Mouse (Mus musculus) activated CD4-positive, CD25-positive, alpha-beta regulatory T cell, adult 4 months (primary cell): ENCODE data around the gene Arhgap11a. TPM values are rescaled to one million over a fixed set of nuclear protein-coding genes. Genes with fewer than 3 reads are reported as not detected.

Experiments used
- ATAC-seq: one replicate; pipeline ENCODE4 v1.8.0; 2017
- polyA plus RNA-seq, 2 experiments: library from polyadenylated mRNA; unstranded; fragments of 100-300 nt; shearing (Covaris generic); gene quantifications; one replicate each; pipeline ENCODE4 v1.2.1; 2017

Gene Arhgap11a
- 1 to 10 TPM; 4.5 to 7.5 TPM for polyA plus RNA-seq

DNA sequence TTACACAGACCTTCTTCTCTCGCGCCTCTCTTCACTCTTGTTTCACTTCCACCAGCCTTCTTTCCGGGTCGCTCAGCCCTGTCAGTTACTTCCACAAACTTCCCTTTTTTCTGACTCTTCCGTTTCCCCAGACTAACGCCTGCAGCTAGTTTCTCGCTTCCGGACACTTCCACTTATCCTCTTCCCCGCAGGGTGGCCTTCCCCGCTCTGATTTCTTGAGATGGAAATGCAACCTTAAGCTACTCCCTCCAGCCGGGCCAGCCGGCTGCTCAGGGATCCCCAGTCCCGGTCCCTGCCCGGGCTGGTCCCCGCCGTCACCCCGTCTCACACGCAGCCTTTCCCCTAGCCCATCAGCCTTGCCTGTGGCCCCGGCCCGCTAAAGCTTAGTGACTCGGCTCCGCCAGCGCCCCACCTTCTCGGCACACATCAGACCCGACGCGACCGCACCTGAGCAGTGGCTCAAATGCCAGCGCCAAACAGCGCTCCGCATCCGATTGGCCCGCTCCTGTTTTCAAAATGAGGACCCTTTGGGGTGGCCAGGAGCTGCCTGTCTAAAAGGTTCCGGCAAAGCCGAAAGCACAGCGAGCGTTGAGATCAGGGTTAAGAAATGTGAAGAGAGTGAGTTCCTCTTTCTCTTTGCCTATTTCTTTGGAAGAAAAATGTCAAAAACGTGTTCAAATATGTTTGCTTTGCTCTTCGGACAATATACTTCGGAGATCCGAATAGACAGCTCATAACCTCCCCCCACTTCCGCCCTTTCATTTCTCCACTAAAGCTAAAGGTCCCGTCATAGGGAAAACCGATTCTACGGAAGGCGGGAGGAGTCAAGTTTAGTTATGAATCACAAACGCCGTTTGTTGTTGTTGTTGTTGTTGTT is at the start of gene Arhgap11a:
TSS of gene Arhgap11a (minus strand) at position 417 of the 877 bp plus-strand sequence.
- peak; percentile 93 for ATAC-seq

DNA sequence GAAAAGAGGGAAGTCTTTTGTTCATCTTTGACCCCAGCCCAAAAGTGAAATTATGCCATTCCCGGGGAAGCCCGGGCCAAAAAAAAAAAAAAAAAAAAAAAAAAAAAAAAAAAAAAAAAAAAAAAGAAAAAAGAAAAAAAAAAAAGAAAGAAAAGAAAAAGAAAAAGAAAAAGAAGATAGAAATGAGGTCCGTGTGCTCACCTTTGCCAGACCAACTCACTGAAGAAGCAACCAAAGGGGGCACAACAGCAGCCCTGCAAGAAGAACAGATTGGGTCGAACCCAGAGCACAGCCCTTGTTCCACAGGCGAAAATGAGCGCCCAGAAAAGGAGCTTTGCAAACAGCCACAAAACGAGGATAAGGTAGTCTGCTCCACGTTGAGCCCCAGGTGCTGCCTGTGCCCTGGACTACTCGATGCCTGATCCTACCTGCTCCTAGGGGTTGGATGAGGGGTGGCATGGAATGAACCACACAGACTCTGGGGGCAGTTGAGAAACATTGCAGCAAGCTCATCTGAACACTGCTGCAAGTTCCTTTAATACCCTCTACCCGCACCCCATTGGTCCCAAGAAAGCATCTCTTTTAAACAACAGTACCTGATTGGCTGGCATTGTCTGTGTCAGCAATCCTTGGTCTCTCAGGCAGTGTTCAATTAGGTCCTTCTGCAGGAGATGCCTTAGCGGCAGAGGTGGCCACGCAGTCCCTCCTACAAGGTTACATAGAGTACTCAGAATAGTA is 45.1 kb upstream of the Arhgap11a start:
- ATAC-seq = no peak

DNA sequence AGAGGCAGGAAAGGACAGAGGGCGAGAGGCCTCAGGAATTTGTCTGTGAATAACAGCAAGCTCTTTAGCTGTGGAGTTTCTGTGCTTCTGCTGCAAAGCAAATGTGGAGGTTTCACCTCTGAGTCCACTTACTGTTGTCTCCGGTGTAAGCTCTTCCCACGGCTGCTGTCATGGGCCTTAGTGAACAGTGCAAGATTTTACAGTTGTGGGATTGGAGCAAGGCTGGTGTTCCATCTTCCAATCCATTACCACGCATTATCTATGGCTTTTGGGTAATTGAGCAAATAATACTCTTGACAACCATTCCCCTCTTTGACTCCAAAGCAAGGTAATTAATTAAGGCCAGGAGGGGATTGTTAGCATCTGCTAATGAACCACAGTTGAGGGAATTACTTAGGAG is 38.7 kb upstream of the Arhgap11a start:
- no peak for ATAC-seq

DNA sequence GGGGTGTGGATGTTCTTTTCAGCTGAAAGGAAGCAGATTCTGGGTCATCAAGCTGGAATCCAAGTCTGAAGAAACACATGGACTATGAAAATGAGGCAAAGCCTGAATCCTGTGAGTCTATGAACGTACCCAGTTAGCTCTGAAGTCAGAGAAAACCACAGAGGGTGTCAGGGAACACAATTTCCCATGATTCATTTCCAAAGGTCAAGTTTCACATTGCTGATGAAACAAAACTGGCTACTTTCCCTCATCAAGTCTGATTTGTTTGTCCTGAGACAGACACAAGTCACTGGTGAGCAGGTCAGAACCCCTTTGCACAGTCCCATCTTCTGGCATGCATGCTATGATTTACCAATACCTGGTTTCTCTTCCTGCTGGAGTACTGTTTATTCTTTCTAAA is 37.6 kb upstream of the Arhgap11a start:
- ATAC-seq = no peak

DNA sequence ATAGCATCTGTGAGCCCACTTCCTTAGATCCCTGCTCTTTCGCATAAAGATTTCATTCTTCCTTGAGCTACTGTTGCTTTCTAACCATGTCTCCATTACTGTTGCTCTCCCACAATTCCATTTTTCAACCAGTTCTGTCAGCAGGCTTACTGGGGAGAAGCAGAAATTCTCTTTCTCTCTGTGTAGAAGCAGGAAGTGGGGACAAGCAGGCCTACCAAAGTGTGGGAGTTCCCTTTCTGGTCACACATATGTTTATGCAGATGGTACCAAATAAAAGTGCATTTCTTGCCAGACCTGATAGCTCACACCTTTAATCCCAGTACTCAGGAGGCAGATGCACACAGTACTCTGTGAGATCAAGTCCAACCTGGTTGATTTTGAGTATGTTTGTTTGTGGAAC is 21.7 kb upstream of the Arhgap11a start:
- ATAC-seq = peak; percentile 51

DNA sequence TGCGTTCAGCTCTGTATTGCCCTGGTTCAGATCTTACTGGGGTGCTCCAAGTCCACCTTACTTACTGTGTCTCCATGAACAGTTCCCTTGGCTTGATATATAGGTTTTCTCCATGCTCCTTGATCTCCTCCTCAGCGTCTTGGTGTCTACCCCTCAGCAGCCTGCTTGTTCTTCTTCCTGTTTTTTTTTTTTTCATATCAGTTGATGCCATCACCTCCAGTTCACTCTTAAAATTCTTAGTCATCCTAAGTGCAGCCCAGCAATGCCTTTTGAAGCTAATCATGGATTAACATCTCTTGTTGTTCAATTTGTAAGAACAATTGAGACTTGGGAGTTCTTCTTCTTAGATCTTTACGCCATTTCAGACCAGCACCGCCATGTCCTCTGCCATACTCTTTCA is 19.9 kb upstream of the Arhgap11a start:
- ATAC-seq = no peak

DNA sequence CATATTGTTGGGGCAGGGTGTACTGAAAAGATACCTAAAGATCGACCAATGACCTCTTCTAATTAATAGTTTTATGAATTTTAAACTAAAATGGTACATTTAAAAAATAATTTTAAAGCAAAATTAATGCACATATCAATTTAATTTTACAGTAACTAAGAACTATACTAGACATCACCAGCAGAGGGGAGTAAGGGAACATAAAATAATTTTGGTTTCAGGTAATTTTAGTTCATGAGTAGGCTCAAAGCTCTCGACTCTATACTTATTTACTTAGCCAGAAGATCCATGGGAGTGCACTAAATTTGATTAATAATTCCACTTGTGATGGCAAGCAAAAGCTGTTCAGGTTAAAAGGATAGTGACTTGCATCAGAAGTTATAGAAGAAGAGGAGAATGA is 17.7 kb upstream of the Arhgap11a start:
- peak; percentile 71 for ATAC-seq

DNA sequence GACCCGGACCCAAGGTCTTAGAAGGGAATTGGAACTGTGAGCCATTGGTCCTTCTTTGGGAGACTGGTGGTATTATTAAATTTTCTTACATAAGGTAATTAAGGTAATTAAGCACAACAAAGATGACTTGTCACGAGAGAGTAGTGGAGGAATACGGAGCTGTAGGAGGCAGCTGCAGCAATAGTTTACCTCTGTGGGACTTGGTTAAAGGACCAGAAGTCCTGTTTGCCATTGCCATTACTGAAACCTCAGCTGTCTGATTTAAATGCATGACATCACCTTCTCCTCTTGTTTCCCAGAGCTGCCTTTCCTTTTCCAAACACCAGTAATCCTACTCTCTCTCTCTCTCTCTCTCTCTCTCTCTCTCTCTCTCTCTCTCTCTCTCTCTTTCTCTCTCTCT is 680 bp upstream of the Arhgap11a start:
- peak; percentile 1 for ATAC-seq

DNA sequence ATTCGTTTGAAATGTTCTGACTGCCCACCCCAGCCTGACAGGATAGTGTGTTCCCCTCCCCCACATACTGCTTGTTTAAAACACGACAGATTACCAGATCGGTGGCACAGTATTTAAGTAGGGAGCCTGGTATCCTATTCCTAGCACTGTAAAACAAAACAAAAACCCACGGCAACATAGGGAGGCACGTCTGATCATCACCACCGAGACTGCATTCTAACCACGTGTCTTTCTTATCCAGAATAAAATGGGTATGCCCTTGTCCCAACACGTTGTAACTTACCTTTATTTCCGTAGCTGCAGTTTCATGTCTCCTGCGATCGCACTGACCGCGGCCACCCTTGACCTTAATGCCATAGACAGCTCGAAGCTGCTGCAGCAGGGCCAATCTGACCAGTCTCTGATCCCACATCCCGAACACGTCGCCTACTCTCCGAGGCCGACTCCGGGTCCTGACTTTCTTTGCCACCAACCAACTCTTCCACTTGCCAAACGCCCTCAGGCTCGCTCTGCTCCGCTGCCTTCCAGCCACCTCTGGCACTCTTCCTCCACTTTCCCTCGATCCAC is 700 bp downstream of the Arhgap11a start:
- no peak for ATAC-seq

DNA sequence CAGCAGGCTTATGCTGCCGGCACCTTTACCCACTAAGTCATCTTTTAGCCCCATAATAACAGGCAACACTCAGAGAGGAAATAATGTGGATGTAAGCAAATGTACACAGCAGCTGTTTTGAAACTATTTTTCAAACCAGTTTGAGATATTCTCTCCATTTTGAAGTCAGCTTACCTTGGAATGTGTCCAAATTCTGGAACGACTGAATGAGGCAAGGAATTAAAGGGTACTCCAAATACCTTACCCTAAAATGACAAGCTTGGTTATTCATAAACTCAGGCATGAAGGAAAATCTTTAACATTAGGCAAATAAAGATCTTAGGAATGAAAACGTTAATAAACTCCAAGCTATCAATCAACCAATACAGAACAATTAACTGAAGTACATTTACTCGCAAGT is 3.4 kb downstream of the Arhgap11a start:
- no peak for ATAC-seq

DNA sequence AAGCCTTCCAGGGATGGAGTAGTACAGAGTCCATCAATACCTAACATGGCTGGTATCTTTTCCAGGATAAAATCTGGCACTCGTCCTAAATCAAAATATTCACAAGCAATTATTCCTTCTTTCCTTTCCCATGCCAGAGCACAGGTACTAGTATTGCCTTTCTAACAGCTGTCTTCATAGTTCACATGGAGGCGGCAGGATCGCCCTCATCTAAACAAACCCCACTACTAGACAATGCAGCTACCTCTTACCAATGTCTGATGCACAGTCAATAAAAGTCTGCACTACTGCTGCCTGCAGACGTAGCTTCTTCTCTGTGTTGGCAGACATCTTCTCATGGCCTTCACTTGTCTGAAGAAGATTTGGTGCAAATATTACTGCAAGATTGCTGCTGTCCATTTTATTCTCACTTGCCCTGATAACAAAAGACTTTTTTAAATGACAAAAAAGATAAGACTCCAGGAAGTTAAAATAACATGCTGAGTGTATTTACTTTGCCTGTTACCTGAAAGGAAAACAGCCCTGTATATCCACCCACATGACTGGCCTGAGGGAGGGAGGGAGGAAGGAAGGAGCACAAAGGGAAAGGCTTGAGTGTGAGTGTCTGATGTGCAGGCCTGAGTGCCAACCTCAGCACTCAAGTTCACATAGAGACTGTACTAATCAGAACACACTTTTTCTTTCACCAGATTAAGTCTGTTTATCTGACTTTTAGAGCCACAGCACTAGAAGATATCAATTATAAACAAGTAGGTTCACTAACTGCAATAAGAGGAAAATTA is 6.6 kb downstream of the Arhgap11a start:
- ATAC-seq = no peak

DNA sequence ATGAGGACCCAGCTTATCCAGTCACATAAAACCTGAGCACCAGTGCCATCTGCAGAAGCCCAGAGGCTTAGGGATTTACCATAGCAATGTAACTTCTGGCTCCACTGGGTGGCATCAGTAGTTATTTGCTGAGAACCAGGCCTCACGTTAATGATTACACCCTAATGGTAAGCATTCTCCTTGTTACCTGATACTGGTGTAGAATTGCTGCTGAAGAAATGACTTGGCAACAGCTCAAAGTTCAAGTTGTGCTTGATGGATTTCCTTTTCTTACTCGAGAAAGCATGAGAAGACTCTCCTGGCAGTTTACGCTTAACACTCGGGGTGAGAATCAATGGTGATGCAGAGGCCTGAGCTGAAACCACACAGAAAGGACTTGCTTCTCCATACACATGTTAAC is 9.0 kb downstream of the Arhgap11a start:
- ATAC-seq = no peak

DNA sequence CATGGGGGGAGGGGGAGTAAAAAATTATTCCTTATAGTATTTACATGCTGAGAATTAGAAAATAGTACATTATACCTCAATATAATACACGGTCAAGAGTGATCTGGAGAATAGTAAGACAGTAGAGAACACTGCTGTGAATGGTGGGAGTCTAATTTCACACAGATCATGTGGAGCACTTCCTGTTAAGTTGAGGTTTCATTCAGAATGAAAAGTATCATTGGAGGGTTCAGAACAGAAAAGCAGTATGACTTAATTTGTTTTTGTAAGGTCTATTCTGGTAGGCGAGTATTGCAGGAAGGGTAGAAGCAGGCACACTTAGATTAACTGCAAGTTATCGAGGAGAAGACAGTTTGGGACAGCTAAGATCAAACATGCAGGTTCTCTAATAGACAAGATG is 13.2 kb downstream of the Arhgap11a start:
- ATAC-seq = peak; percentile 82

DNA sequence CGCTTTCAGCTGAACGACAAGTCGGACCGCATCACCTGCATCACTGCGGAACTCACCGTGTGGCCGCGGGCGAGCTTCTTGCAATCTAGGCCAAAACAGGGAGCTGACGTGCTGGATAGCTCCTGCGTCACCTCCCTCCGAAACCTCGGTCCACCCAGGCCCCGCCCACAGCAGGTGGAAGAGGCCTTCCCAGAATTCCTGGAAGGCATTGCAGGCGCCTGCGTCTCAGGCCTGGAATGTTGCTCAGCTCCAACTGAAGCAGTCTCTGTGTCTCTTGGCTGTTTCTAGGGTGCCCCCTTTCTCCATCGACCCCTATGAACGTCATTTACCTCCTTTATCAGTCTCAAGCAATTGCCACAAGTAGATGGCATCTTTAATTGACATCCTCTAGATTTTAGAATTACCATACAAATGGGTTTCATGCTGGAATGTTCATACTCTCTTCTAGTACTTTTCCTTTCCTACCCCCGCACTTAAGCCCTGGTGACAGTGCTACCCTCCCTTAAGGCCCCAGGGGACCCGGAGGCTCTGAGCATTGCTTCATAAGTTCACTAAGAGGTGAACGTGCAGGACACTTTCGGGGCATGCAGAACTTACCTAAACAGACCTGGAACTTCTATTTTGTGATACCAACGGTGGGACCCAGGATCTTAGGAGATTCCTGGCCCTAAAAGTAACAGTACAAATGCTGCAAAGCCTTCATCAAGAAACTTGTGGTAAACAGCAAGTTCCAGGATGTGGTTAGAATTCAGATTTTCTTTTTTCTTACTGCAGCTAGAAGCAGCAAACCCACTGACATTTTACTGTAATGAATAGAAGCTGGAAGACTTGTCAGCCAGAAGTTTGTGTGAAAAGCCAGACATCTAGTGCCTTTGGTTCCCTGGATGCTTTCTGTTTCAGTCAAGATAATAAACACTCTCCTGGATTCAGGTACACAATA is 19.2 kb downstream of the Arhgap11a start, which contains the start of gene Scg5:
TSS of gene Scg5 (minus strand) at position 179 of the 940 bp plus-strand sequence.
- ATAC-seq = peak; percentile 93

DNA sequence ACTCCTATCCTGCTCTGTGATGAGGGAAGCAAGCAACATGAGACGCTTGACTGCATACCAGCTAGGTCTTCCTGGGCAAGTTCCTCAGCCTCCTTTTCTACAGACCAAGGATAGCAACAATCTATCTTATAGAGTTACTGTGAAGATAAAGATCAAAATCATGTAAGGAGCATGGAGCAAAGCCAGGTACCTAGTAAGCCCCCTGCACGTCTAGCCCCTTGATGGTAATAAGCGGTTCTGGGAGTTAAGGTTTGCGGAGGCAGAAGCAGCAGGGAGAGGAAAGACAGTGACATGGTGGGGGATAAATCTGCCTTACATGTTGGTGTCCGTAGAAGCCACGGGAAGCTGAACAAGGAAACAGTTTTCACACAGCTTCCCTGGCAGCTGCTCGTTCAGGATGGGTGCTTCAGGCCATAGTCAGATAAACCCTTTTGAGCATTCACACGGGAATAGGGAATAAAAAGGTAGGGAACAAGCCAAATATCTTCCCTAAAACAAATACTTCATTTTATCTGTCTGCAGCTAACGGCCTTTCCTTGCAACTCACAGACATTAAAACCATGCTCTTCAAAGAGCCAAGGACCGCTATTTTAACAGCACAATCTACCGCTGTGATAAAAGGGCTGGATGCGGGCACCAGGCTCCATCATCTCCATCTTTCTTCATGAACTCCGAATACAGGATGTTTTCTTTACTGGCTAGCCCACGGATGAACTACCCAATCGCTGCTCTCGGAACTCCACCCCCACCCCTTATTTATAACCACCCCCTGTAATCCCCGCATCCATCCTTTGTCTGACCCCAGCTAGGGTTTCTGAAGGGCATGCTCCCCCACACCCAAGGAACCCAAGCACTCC is 20.1 kb downstream of the Arhgap11a start:
- ATAC-seq = no peak

DNA sequence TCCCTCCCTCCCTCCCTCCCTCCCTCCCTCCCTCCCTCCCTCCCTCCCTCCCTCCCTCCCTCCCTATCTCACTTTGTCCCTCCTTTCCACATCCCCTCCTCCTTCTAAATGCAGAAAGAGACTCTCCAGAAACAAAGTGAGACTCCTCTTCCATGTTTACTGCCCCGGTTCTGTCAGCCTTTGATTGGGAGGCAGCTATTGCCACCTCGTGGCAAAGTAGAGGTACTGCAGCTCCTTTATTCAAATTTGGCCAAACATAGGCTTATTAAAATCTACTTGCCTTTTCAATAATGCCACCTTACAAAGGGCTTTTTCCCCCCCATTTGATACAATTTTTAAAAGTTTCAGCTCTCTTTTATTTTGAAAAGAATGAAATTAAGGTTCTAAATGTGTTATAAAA is 24.6 kb downstream of the Arhgap11a start:
- ATAC-seq = peak; percentile 80

DNA sequence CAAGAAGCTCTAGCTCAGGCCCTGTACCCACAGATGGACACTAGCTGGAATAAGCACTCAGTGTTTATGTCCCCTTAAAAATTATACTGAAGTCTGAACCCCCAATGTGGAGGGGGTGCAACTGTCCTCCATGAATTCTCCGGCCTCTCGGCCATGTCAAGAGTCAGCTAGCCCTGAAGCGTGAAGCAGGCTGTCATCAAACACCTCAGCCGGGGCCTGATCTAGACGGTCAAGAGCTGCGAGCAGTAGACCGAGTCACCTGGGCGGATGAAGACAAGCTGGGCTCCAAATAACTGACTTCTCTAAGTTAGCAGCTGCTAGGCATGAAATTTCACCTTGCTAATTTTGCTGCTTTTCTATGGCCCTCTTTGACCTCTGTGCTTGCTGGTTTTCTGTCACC is 26.1 kb downstream of the Arhgap11a start:
- ATAC-seq = no peak

DNA sequence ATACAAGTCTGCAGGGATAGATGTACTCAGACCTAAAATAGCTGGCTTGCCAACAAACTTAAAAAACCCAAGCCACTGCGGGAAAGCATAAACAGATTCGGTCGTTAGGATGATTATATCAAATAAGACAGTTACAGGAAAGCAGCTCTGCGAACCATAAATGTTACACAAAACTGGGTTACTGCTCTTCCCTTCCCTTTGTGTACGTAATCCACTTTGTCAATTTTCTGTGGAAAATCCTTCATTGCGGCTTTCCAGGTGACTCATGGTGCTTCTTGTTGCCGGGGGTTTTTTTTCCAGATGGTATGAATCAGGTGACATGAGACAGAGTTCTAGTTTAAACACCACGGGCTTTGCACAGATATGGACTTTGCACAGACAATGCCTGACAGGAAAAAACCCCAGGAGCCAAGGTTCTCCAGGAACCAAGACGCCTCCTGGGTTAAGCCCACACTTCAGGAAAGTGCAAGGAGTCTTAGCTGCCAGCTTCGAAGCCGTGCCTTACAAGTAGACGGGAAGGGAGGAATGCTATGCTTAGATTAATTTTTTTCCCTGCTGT is 27.2 kb downstream of the Arhgap11a start:
- no peak for ATAC-seq

DNA sequence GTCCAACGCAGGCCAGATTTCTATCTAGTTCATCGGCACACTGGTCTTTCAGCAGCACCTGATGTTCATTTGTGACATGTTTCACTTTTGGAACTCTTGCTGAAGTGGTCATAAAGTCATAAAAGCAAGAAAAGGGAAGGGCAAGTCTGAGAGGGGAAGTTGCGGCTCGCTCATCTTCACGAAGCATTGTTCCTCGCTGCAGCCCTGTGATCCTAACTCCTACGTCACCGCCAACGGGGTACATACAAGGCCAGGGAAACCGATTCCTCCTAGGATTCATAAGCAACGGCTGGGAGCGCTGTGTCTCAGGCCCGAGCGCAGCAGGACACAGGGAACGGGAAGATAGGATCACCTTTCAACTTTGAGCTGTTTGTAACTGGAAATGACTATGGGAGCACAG is 28.3 kb downstream of the Arhgap11a start:
- no peak for ATAC-seq
